Mouse (Mus musculus) neutrophil, adult 65 days (primary cell): ENCODE data around the gene Taar7a. TPM values are rescaled to one million over a fixed set of nuclear protein-coding genes. Genes with fewer than 3 reads are reported as not detected.

Experiments used
- total RNA-seq: library from RNA; stranded (reverse); gene quantifications from 2 replicates; pipeline ENCODE4 v1.2.4, GENCODE M21; 2023

The Taar7a gene
- not detected in 2 replicates for total RNA-seq

DNA sequence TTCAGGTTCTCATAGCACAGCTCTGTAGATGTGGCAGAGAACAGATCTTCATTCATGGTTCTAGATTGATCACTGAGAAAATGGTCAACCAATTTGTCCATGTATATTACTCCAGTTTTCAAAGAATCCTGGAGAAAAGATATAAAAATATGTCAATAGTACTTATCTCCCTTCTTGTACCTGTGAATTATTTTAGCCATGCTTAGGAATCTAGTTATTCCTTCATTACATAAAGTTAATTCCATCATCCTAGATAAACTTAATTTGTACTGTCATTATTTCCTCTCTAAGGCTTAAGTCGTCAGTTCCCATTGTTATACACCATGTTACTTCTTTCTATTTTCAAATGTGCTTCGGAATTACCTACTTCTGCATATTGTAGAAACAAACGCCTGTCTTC lies at the start of gene Taar7a:
Gene Taar7a, minus strand, starts transcription at position 101 of the 400 bp plus-strand sequence.

DNA sequence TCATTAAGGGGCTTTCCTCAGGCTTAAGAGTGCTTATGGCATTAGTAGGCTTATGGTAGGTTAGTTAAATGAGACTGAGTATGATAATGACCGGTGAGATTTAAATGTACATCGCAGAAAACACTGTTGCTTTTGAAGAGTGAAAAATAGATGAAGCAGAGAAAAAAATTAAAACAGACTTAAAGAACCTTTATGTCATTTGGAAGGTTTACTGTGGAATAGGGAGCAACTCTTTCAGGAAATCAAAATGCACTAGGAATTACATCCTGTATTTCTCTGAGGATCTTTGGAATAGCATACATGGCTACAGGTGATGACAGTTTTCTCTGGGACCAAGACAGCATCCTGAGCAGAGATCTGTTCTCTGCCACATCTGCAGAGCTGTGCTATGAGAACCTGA lies 44.0 kb upstream of the Taar7a start, which contains the start of gene Taar7e:
Gene Taar7e, plus strand, starts transcription at position 301 of the 400 bp plus-strand sequence.

DNA sequence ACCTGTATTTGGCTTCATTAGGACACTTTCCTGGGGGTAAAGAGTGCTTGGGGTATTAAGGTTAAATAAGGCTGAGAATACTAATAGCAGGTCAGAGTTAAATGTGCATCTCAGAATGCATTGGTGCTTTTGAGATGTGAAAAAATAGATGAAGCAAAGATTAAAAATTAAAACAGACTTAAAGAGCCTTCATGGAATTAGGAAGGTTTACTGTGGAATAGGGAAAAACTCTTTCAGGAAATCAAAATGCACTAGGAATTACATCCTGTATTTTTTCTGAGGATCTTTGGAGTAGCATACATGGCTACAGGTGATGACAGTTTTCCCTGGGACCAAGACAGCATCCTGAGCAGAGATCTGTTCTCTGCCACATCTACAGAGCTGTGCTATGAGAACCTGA lies 33.6 kb upstream of the Taar7a start, which contains the start of gene Taar7d:
Gene Taar7d, plus strand, starts transcription at position 301 of the 400 bp plus-strand sequence.

DNA sequence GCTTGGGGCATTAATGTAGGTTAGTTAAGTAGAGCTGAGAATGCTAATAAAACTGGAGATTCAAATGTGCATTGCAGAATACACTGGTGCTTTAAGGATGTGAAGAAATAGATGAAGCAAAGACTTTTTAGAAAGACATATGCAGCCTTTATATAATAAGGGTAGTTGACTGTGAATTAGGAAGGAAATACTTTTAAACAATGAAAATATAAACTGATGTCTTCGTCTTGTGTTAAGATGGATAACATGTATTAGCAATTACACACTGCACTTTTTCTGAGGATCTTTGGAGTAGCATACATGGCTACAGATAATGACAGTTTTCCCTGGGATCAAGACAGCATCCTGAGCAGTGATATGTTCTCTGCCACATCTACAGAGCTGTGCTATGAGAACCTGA lies 6.4 kb upstream of the Taar7a start, which contains the start of gene Taar7b:
Gene Taar7b, plus strand, starts transcription at position 301 of the 400 bp plus-strand sequence.

DNA sequence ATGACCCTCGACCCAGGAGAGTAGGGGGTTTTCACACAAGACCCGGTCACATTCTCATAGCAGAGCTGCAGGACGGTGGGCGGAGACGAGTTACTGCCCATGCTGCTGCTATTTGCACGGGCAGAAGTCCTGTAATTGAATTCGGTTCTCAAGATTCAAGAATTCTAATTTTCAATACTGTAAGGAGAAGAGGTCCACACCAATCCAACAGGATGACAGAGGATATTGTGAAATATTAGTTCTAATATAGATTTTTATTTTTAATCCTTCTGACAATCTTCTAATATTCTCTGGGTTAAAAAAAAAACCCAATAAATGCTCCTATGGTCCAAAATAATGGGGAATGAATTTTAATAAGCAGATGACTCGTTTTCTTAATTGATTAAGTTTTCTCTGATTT lies 7.7 kb downstream of the Taar7a start, which contains the start of gene Taar6:
Gene Taar6, minus strand, starts transcription at position 101 of the 400 bp plus-strand sequence.

DNA sequence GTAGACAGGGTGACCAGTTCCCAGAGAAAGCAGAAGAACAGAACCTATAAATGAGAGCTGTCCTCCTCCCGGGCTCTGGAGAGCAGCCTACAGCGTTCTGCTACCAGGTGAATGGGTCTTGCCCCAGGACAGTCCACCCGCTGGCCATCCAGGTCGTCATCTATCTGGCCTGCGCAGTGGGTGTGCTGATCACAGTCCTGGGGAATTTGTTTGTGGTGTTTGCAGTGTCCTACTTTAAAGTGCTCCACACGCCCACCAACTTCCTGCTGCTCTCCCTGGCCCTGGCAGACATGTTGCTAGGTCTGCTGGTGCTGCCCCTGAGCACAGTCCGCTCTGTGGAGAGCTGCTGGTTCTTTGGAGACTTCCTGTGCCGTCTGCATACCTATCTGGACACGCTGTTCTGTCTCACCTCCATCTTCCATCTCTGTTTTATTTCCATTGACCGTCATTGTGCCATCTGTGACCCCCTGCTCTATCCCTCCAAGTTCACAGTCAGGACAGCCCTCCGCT lies 22.6 kb downstream of the Taar7a start, which contains the start of gene Taar5:
Gene Taar5, plus strand, starts transcription at position 51 of the 510 bp plus-strand sequence.

DNA sequence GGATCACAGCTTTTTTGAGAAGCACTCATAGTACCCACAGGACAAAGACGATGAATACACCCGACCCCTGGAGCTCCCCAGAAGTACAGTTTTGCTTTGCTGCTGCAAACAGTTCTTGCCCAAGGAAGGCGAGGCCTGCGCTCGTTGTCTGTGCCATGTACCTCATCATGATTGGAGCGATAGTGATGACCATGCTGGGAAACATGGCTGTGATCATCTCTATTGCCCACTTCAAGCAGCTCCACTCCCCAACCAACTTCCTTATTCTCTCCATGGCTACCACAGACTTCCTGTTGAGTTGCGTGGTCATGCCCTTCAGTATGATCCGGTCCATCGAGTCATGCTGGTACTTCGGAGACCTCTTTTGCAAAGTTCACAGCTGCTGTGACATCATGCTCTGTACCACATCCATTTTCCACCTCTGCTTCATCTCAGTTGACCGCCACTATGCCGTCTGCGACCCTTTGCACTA lies 32.8 kb downstream of the Taar7a start, which contains the start of gene Taar4:
Gene Taar4, plus strand, starts transcription at position 51 of the 472 bp plus-strand sequence.

DNA sequence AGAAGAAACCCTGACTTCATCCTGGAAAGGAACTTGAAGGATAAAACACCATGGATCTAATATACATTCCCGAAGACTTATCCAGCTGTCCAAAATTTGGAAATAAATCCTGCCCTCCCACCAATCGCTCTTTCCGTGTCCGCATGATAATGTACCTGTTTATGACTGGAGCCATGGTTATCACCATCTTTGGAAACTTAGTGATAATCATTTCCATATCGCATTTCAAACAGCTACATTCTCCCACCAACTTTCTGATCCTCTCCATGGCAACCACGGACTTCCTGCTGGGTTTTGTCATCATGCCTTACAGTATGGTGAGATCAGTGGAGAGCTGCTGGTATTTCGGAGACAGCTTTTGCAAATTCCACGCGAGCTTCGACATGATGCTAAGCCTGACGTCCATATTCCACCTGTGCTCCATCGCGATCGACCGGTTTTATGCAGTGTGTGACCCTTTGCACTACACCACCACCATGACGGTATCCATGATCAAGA lies 43.7 kb downstream of the Taar7a start, which contains the start of gene Taar3:
Gene Taar3, plus strand, starts transcription at position 51 of the 498 bp plus-strand sequence.

Other genes starting within 250 kb of the Taar7a start
- gene Rps12, start 206.2 kb downstream of the Taar7a start, total RNA-seq: 294 and 605 TPM in 2 replicates
- not detected in 2 replicates for gene Slc18b1, start 196.5 kb downstream of the Taar7a start, total RNA-seq
- 42.8 and 50.9 TPM in 2 replicates for gene Vnn3, start 142.0 kb downstream of the Taar7a start, total RNA-seq
- gene Vnn1, start 98.8 kb downstream of the Taar7a start, total RNA-seq: not detected in 2 replicates
- gene Taar1, start 73.1 kb downstream of the Taar7a start, total RNA-seq: not detected in 2 replicates
- gene Taar2, start 54.9 kb downstream of the Taar7a start, total RNA-seq: not detected in 2 replicates
- not detected in 2 replicates for gene Taar3, start 43.9 kb downstream of the Taar7a start, total RNA-seq
- gene Taar4, start 33.0 kb downstream of the Taar7a start, total RNA-seq: not detected in 2 replicates
- not detected in 2 replicates for gene Taar5, start 22.8 kb downstream of the Taar7a start, total RNA-seq
- not detected in 2 replicates for gene Taar6, start 7.8 kb downstream of the Taar7a start, total RNA-seq
- not detected in 2 replicates for gene Taar7b, start 6.5 kb upstream of the Taar7a start, total RNA-seq
- gene Taar7d, start 33.7 kb upstream of the Taar7a start, total RNA-seq: not detected in 2 replicates
- gene Taar7e, start 44.1 kb upstream of the Taar7a start, total RNA-seq: not detected in 2 replicates
- gene Taar7f, start 56.0 kb upstream of the Taar7a start, total RNA-seq: not detected in 2 replicates
- not detected in 2 replicates for gene Taar8a, start 83.0 kb upstream of the Taar7a start, total RNA-seq
- gene Taar8b, start 98.8 kb upstream of the Taar7a start, total RNA-seq: not detected in 2 replicates
- gene Taar8c, start 108.4 kb upstream of the Taar7a start, total RNA-seq: not detected in 2 replicates
- gene Taar9, start 116.1 kb upstream of the Taar7a start, total RNA-seq: not detected in 2 replicates
- 82.1 and 86.0 TPM in 2 replicates for gene Stx7, start 155.8 kb upstream of the Taar7a start, total RNA-seq
- gene Moxd1, start 230.0 kb upstream of the Taar7a start, total RNA-seq: not detected in 2 replicates